Mouse (Mus musculus): Measurements from ENCODE around the gene Satb1.

DNA sequence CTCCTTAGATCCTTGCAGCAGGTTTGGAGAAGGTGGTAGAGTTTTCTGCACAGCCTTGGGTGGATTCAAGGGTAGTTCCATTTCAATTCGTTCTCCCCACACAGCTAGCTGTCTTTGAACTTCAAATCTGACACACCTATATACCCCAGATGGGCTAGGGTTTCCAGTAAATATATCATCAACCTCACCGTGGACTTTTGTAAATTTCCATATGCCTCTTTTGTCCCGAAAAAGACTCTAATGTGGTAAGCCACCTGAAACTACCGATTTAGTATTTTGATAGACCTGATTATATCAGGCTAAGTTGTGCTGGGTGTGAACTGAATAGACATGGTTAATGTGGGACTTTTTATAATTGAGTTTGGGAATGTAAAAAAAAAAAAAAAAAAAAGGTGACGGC, 46.6 kb upstream of the Satb1 start:
- no peak for TF ChIP-seq POLR2A (IDR thresholded peaks at IDR 0.05; ENCODE audit: insufficient read length, low read depth)
- no peak for TF ChIP-seq MAX (IDR thresholded peaks at IDR 0.05; ENCODE audit: low read depth)
- TF ChIP-seq MYOD1 (IDR thresholded peaks at IDR 0.05; ENCODE audit: control insufficient read depth in 1 of 3, insufficient read length in 2 of 3, low read depth in 2 of 3), result no peak
- no peak for TF ChIP-seq MYOG (IDR thresholded peaks at IDR 0.05; ENCODE audit: control insufficient read depth in 1 of 3, insufficient read depth in 1 of 3, insufficient read length in 2 of 3, low read depth in 2 of 3)

Data from myocyte (in vitro differentiated cells).